Mouse (Mus musculus) heart, adult 2 months (tissue): ENCODE data around the gene Uchl3. TPM values are rescaled to one million over a fixed set of nuclear protein-coding genes. Genes with fewer than 3 reads are reported as not detected.
A peak's percentile ranks its signal among the peaks of the same experiment; 100 is the strongest.

Source experiments
- DNase-seq, 2 experiments: peaks; one replicate each; pipeline ENCODE4 v3.0.0; 2021
- H3K27ac ChIP-seq: fragments of 200-600 bp; 2 replicates; pipeline ENCODE4 v1.8.1; 2022
- H3K27me3 ChIP-seq: fragments of 200-500 bp; 2 replicates; pipeline ENCODE4 v1.6.1; 2012; ENCODE audit warnings: mild to moderate bottlenecking, low read length, inconsistent platforms, mixed read lengths; ENCODE audit not compliant: control insufficient read depth, insufficient read depth
- H3K36me3 ChIP-seq: fragments of 200-500 bp; 2 replicates; pipeline ENCODE4 v1.6.1; 2012; ENCODE audit warnings: low read length, inconsistent platforms; ENCODE audit not compliant: control insufficient read depth, insufficient read depth
- H3K4me1 ChIP-seq: fragments of 200-500 bp; 2 replicates; pipeline ENCODE4 v1.6.1; 2011; ENCODE audit warnings: low read length; ENCODE audit not compliant: control insufficient read depth, insufficient read depth
- H3K4me3 ChIP-seq: fragments of 200-600 bp; 2 replicates; pipeline ENCODE4 v1.8.1; 2022
- H3K79me2 ChIP-seq: fragments of 200-500 bp; replicated peaks from 2 replicates; pipeline ENCODE4 v1.6.1; 2012; ENCODE audit warnings: mild to moderate bottlenecking, inconsistent platforms, low read length, moderate library complexity, mixed read lengths; ENCODE audit not compliant: control insufficient read depth, insufficient read depth
- H3K9ac ChIP-seq: fragments of 200-500 bp; 2 replicates; pipeline ENCODE4 v1.6.1; 2012; ENCODE audit warnings: low read depth, mild to moderate bottlenecking, control low read depth, inconsistent platforms, low read length, mixed read lengths
- CTCF ChIP-seq: fragments of 200-600 bp; IDR thresholded peaks from 2 replicates; pipeline ENCODE4 v1.8.1; 2022; ENCODE audit warnings: antibody characterized with exemption, mild to moderate bottlenecking, moderate library complexity
- EP300 ChIP-seq: fragments of 200-500 bp; IDR thresholded peaks from 2 replicates; pipeline ENCODE4 v1.6.1; 2011; ENCODE audit warnings: low read depth, low read length, control low read depth; ENCODE audit not compliant: insufficient read depth
- POLR2A ChIP-seq: fragments of 200-500 bp; IDR thresholded peaks from 2 replicates; pipeline ENCODE4 v1.6.1; 2011; ENCODE audit warnings: mild to moderate bottlenecking, low read depth, low read length, control low read depth; ENCODE audit not compliant: insufficient read depth
- WGBS: fragments of 180-500 bp; shearing (Covaris S2); methylation state at CpG from one replicate; pipeline ENCODE4 v1.1.7; 2018; 5-methylcytosine and 5-hydroxymethylcytosine counted together
- intact Hi-C: fragments of 180-260 bp; cut with DNase I; formaldehyde crosslinking; loops from one replicate; pipeline ENCODE4 v1.15.1; 2025
- polyA plus RNA-seq: library from polyadenylated mRNA; depleted of rRNA; stranded (reverse); fragments of >200 nt; gene quantifications from 2 replicates; pipeline ENCODE4 v1.2.3, GENCODE M21; 2012; rRNA removed
- total RNA-seq, 2 experiments: library from RNA; stranded (reverse); gene quantifications; 2 replicates each; pipeline ENCODE4 v1.2.3; 2021

Uchl3 gene
- total and polyA plus RNA-seq, 3 experiments = 18.5 to 35.0 (median 29.9) TPM

- no peak for DNase-seq
- H3K27me3 ChIP-seq = no peaks in the 10 kb centered on the region
- H3K79me2 ChIP-seq = no peaks in the 10 kb centered on the region
- peak overlapping the region; percentile 82 for H3K9ac ChIP-seq
- no peaks in the 10 kb centered on the region for H3K4me1 ChIP-seq
- no peak for TF ChIP-seq CTCF
- TF ChIP-seq EP300 = no peak
- TF ChIP-seq POLR2A = no peak; the same call in 1 of the 2 replicates
- H3K36me3 ChIP-seq = no peaks in the 10 kb centered on the region
- H3K27ac ChIP-seq = peak overlapping the region; percentile 69
- intact Hi-C loops = loop anchor here (1.0 to 5.0 kb wide), 4 partner anchors 42 to 137 kb away; partner anchors contain the start of gene Tbc1d4
- 4% methylated on average over 28 of the region's 28 CpGs for WGBS
- H3K4me3 ChIP-seq = peak overlapping the region; percentile 55
Measured at GRCm38 (mm10) chr14:101729972-101730692, 76.4 kb downstream of the Uchl3 start.

GRCm38 (mm10) chr14:101733542-101734303, 80.0 kb downstream of the Uchl3 start:
- no peaks in the 10 kb centered on the region for H3K79me2 ChIP-seq
- H3K27ac ChIP-seq = no peak overlapping the region
- no peak overlapping the region for H3K9ac ChIP-seq
- intact Hi-C loops = no loop called here
- 39% methylated on average over 10 of the region's 10 CpGs for WGBS
- DNase-seq = no peak
- no peaks in the 10 kb centered on the region for H3K27me3 ChIP-seq
- H3K36me3 ChIP-seq = no peaks in the 10 kb centered on the region
- no peak for TF ChIP-seq CTCF
- no peak for TF ChIP-seq EP300
- TF ChIP-seq POLR2A = no peak
- H3K4me1 ChIP-seq = no peaks in the 10 kb centered on the region
- H3K4me3 ChIP-seq = no peak overlapping the region

GRCm38 (mm10) chr14:101737501-101737900, 83.7 kb downstream of the Uchl3 start:
- H3K4me3 ChIP-seq = no peak overlapping the region
- H3K9ac ChIP-seq = no peak overlapping the region
- TF ChIP-seq EP300 = no peak
- no peak for TF ChIP-seq POLR2A
- no peak for TF ChIP-seq CTCF
- H3K4me1 ChIP-seq = no peaks in the 10 kb centered on the region
- no peak for DNase-seq
- no peak overlapping the region for H3K27ac ChIP-seq
- H3K36me3 ChIP-seq = no peaks in the 10 kb centered on the region
- H3K27me3 ChIP-seq = no peaks in the 10 kb centered on the region
- H3K79me2 ChIP-seq = peaks cover 2% of the 10 kb centered on the region; the same call in 1 of the 2 replicates
- intact Hi-C loops = no loop called here
- 87% methylated on average over 4 of the region's 4 CpGs for WGBS

Other genes starting within 250 kb of the Uchl3 start
- gene Tbc1d4, start 44.8 kb upstream of the Uchl3 start, total RNA-seq = 10 to 100 TPM; 84.1 to 90.6 TPM
- gene Tbc1d4, start 44.8 kb upstream of the Uchl3 start, polyA plus RNA-seq = 33.2 and 56.4 TPM in 2 replicates
- 10 to 100 TPM; 24.8 to 33.6 TPM for gene Commd6, start 13.3 kb upstream of the Uchl3 start, total RNA-seq
- gene Commd6, start 13.3 kb upstream of the Uchl3 start, polyA plus RNA-seq = 14.4 and 19.9 TPM in 2 replicates
- under 1 TPM in 1 of 2 experiments, not detected in 1; 0.89 TPM for gene Gm9922, start 75.8 kb downstream of the Uchl3 start, total RNA-seq
- 1.00 and 2.7 TPM in 2 replicates for gene Gm9922, start 75.8 kb downstream of the Uchl3 start, polyA plus RNA-seq
- 100 to 1,000 TPM; 336 to 412 TPM for gene Lmo7, start 76.0 kb downstream of the Uchl3 start, total RNA-seq
- 165 and 237 TPM in 2 replicates for gene Lmo7, start 76.0 kb downstream of the Uchl3 start, polyA plus RNA-seq